Mouse (Mus musculus) liver, adult 10 weeks (tissue): Measurements from ENCODE around the gene Tmem108. TPM values are rescaled to one million over a fixed set of nuclear protein-coding genes. Genes with fewer than 3 reads are reported as not detected.

Experiments used
- polyA plus RNA-seq: library from polyadenylated mRNA; stranded (reverse); fragments of 350-450 nt; fragmentation: Illumina TruSeq; extraction: RNeasy Lipid Tissue Mini Kit (QIAGEN cat#74804); gene quantifications from one replicate; pipeline ENCODE4 v1.2.3, GENCODE M21; 2014; ENCODE audit warnings: low read depth, low replicate concordance

Gene Tmem108
- polyA plus RNA-seq = not detected

DNA sequence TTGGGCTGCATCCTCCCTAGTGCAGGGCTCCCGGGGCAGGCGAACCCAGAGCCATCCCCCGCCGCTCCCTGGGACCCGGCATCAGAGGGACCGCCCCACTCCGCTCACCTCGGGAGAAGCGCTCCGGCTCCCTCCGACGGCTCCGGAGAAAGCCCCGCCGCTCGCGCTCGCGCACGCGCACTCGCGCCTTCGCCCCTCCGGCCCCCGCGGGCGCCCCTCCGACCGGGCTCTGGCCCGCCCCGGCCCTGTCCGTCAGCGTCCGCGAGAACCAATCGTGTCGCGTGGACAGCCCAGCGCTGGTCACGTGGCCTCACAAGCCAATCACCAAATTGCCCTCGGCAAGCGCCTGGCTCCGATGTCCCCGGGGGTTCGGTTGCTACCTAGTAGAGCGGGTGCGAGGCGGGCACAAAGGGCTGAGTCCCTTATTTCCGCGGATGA is at the start of gene Tmem108:
Gene Tmem108, minus strand, starts transcription at position 191 of the 438 bp plus-strand sequence.

DNA sequence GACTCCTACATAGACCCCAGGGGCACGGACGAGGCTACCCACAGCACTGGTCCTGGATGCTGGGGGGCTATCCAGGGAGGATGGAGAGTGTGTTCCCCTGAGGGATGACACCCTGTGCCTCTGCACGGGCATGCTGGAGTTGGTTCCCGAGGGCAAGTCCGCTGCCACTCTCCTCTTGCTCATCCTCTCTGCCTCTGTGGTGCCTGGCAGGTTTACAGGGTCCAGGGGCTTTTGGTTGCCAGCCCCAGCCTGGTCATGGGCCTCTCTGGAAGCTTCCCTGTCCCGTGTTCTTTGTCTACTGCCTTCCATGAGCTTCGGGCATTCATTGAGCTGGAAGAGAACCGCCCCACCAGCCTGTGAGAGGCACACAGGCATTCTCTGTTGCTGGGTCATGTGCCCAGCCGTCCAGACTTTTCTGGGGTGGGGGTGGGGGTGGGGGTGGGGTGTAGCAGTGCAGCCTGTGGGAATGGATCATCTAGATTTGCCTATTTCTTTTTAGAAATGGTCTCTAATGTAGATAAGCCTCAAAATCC is 281.5 kb downstream of the Tmem108 start, which contains the start of gene Bfsp2:
Gene Bfsp2, minus strand, starts transcription at position 377 of the 533 bp plus-strand sequence.

Other genes with a start within 250 kb of the Tmem108 start
- gene Nphp3, start 240.7 kb upstream of the Tmem108 start, polyA plus RNA-seq = 2.5 TPM